Mouse (Mus musculus): ENCODE measurements around the gene Mfsd9. TPM values are rescaled to one million over a fixed set of nuclear protein-coding genes. Genes with fewer than 3 reads are reported as not detected.
A peak's percentile ranks its signal among the peaks of the same experiment; 100 is the strongest.

Mfsd9 gene
- total RNA-seq (2021), result under 1 TPM; 0.33 to 0.59 TPM
- long read RNA-seq, experiment 1, partial matches to known transcripts, result 0 of 2 reads
- long read RNA-seq, experiment 1, other reads (novel, unspliced or antisense), result 0 of 2 reads
- long read RNA-seq, experiment 2, partial matches to known transcripts, result 0 of 2 reads
- long read RNA-seq, experiment 2, other reads (novel, unspliced or antisense), result 1 of 2 reads

GRCm38 (mm10) chr1:40790324-40791141 lies at the start of gene Mfsd9:
Gene Mfsd9 (minus strand): TSS chr1:40790687.
- intact Hi-C loops (cut with DNase I; ENCODE audit: low total_unique reads), result no loop called here

GRCm38 (mm10) chr1:40835468-40835867 lies 45.0 kb upstream of the Mfsd9 start:
- intact Hi-C loops (cut with DNase I; ENCODE audit: low total_unique reads), result no loop called here

More at GRCm38 (mm10) chr1:40790324-40791141, at the start of gene Mfsd9:
- DNase-seq, result peak; percentile 85

GRCm38 (mm10) chr1:40830712-40831507 lies 40.4 kb upstream of the Mfsd9 start:
- DNase-seq, result no peak
- intact Hi-C loops (cut with DNase I; ENCODE audit: low total_unique reads), result no loop called here

More at GRCm38 (mm10) chr1:40835468-40835867, 45.0 kb upstream of the Mfsd9 start:
- DNase-seq, result no peak

GRCm38 (mm10) chr1:40829213-40829914 lies 38.9 kb upstream of the Mfsd9 start:
- intact Hi-C loops (cut with DNase I; ENCODE audit: low total_unique reads), result no loop called here
- DNase-seq, result peak; percentile 32

GRCm38 (mm10) chr1:40825826-40826225 lies 35.3 kb upstream of the Mfsd9 start:
- no peak for DNase-seq
- intact Hi-C loops (cut with DNase I; ENCODE audit: low total_unique reads), result no loop called here

- intact Hi-C loops (cut with DNase I; ENCODE audit: low total_unique reads), result no loop called here
- no peak for DNase-seq
Measured at GRCm38 (mm10) chr1:40824936-40825335, 34.4 kb upstream of the Mfsd9 start.

- intact Hi-C loops (cut with DNase I; ENCODE audit: low total_unique reads), result no loop called here
- DNase-seq, result no peak
Measured at GRCm38 (mm10) chr1:40824517-40824916, 34.0 kb upstream of the Mfsd9 start.

- intact Hi-C loops (cut with DNase I; ENCODE audit: low total_unique reads), result no loop called here
- DNase-seq, result peak; percentile 36
Measured at GRCm38 (mm10) chr1:40815071-40815845, 24.8 kb upstream of the Mfsd9 start.

GRCm38 (mm10) chr1:40808643-40809042 lies 18.2 kb upstream of the Mfsd9 start:
- intact Hi-C loops (cut with DNase I; ENCODE audit: low total_unique reads), result no loop called here
- DNase-seq, result no peak

GRCm38 (mm10) chr1:40805891-40806290 lies 15.4 kb upstream of the Mfsd9 start:
- intact Hi-C loops (cut with DNase I; ENCODE audit: low total_unique reads), result no loop called here
- DNase-seq, result no peak

GRCm38 (mm10) chr1:40805351-40805750 lies 14.9 kb upstream of the Mfsd9 start, which contains the start of gene Tmem182:
Gene Tmem182 (plus strand): TSS chr1:40805601.
- intact Hi-C loops (cut with DNase I; ENCODE audit: low total_unique reads), result no loop called here
- DNase-seq, result peak; percentile 86

GRCm38 (mm10) chr1:40804118-40804517 lies 13.6 kb upstream of the Mfsd9 start:
- intact Hi-C loops (cut with DNase I; ENCODE audit: low total_unique reads), result loop anchor here (5.0 kb wide), 1 partner anchor 38 kb away; no protein-coding TSS in a partner anchor
- no peak for DNase-seq

GRCm38 (mm10) chr1:40802759-40803158 lies 12.3 kb upstream of the Mfsd9 start:
- peak; percentile 36 for DNase-seq
- intact Hi-C loops (cut with DNase I; ENCODE audit: low total_unique reads), result loop anchor here (5.0 kb wide), 1 partner anchor 40 kb away; no protein-coding TSS in a partner anchor

GRCm38 (mm10) chr1:40800908-40801307 lies 10.4 kb upstream of the Mfsd9 start:
- intact Hi-C loops (cut with DNase I; ENCODE audit: low total_unique reads), result loop anchor here (5.0 kb wide), 1 partner anchor 41 kb away; no protein-coding TSS in a partner anchor
- DNase-seq, result no peak

- DNase-seq, result no peak
- intact Hi-C loops (cut with DNase I; ENCODE audit: low total_unique reads), result no loop called here
Measured at GRCm38 (mm10) chr1:40799121-40799520, 8.6 kb upstream of the Mfsd9 start.

GRCm38 (mm10) chr1:40797348-40797747 lies 6.9 kb upstream of the Mfsd9 start:
- intact Hi-C loops (cut with DNase I; ENCODE audit: low total_unique reads), result no loop called here
- DNase-seq, result peak; percentile 63

GRCm38 (mm10) chr1:40795508-40795907 lies 5.0 kb upstream of the Mfsd9 start:
- DNase-seq, result no peak
- intact Hi-C loops (cut with DNase I; ENCODE audit: low total_unique reads), result no loop called here

GRCm38 (mm10) chr1:40789666-40790233 lies 737 bp downstream of the Mfsd9 start:
- DNase-seq, result no peak
- intact Hi-C loops (cut with DNase I; ENCODE audit: low total_unique reads), result no loop called here

Measured in gastrocnemius, postnatal 14 days (tissue).